Mouse (Mus musculus) kidney, adult 2 months (tissue): ENCODE results near the gene Lamc1.

Source experiments
- CTCF ChIP-seq: fragments of 200-500 bp; conservative IDR thresholded peaks from 2 replicates; pipeline ENCODE4 v1.5.1; 2011; ENCODE audit warnings: low read depth, mild to moderate bottlenecking, control low read depth, low read length, moderate library complexity, mixed read lengths; ENCODE audit not compliant: insufficient read depth, insufficient read length
- POLR2A ChIP-seq: fragments of 200-500 bp; IDR thresholded peaks from one replicate; pipeline ENCODE4 v1.6.1; 2011; ENCODE audit warnings: low read depth, low read length, control low read depth

GRCm38 (mm10) chr1:153252540-153253210 is 79.9 kb downstream of the Lamc1 start:
- TF ChIP-seq CTCF (no peak), POLR2A (no peak)
